Mouse (Mus musculus): ENCODE results near the gene Reck. TPM values are rescaled to one million over a fixed set of nuclear protein-coding genes. Genes with fewer than 3 reads are reported as not detected.

Gene Reck
- polyA plus RNA-seq, 1 experiment from 2014 or later, result 4.8 TPM

DNA sequence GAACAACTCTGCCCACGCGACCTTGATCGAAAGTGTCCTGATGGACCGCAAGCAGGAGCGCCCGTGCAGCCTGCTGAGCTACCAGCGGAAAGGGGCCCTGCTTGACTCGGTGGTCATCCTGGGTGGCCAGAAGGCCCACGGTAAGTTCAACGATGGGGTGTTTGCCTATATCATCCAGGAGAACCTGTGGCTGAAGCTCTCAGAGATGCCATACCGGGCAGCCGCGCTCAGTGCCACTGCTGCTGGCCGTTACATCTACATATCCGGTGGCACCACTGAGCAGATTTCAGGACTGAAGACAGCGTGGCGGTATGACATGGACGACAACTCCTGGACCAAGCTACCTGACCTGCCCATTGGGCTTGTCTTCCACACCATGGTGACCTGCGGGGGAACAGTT, 109.0 kb downstream of the Reck start:
- Histone ChIP-seq H3K4me1 (peaks cover 14% of the 10 kb centered on the region), H3K27ac (no peak overlapping the region), H3K9me3 (replicated peaks) (no peaks in the 10 kb centered on the region), H3K9ac (no peak overlapping the region), H3K4me3 (no peak overlapping the region), H3K4me2 (no peak overlapping the region), H3K27me3 (0 out of 2 replicates have a peak, but pooled peaks cover 9% of the 10 kb centered on the region), H3K36me3 (ENCODE audit: poor library complexity, severe bottlenecking) (no peaks in the 10 kb centered on the region)
- WGBS, result 94% methylated on average over 19 of the region's 19 CpGs
- ATAC-seq, result no peak

GRCm38 (mm10) chr4:43988976-43989375, 113.6 kb downstream of the Reck start:
- H3K27me3 ChIP-seq, result 0 out of 2 replicates have a peak, but pooled peaks cover 6% of the 10 kb centered on the region
- H3K4me3 ChIP-seq, result no peak overlapping the region
- H3K27ac ChIP-seq, result no peak overlapping the region
- no peaks in the 10 kb centered on the region for H3K9me3 ChIP-seq (replicated peaks)
- H3K36me3 ChIP-seq (ENCODE audit: poor library complexity, severe bottlenecking), result no peaks in the 10 kb centered on the region
- H3K4me2 ChIP-seq, result no peak overlapping the region
- H3K9ac ChIP-seq, result no peak overlapping the region
- ATAC-seq, result no peak
- WGBS, result 92% methylated on average over 3 of the region's 3 CpGs
- H3K4me1 ChIP-seq, result no peaks in the 10 kb centered on the region

GRCm38 (mm10) chr4:43993072-43993471, 117.7 kb downstream of the Reck start:
- Histone ChIP-seq H3K27ac (no peak overlapping the region), H3K4me2 (no peak overlapping the region), H3K4me3 (no peak overlapping the region), H3K4me1 (no peaks in the 10 kb centered on the region), H3K36me3 (ENCODE audit: poor library complexity, severe bottlenecking) (no peaks in the 10 kb centered on the region), H3K9ac (no peak overlapping the region), H3K9me3 (replicated peaks) (no peaks in the 10 kb centered on the region), H3K27me3 (no peaks in the 10 kb centered on the region)
- WGBS, result 90% methylated on average over 11 of the region's 11 CpGs
- no peak for ATAC-seq

DNA sequence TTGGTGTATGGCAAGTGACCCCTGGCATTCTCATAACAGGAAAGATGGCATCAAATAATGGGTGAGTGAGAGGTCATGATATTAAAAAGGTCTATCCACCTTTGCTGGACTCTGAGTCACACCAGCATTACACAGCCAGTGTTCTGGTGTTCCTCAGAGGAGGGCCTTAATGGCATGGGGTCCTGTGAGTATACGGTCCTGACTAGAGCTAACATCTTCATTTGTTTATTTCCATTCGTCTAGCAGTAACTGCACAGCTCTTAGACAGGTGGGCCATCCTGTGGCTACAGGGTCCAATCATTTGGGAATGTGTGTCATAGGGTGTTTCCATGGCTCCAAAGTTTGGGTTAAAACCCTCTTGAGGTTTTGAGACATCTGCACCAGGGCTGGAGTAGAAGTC, 119.0 kb downstream of the Reck start:
- H3K4me3 ChIP-seq, result no peak overlapping the region
- H3K27me3 ChIP-seq, result no peaks in the 10 kb centered on the region
- H3K27ac ChIP-seq, result no peak overlapping the region
- no peaks in the 10 kb centered on the region for H3K36me3 ChIP-seq (ENCODE audit: poor library complexity, severe bottlenecking)
- ATAC-seq, result no peak
- 82% methylated on average over 2 of the region's 2 CpGs for WGBS
- H3K4me1 ChIP-seq, result no peaks in the 10 kb centered on the region
- no peak overlapping the region for H3K9ac ChIP-seq
- H3K9me3 ChIP-seq (replicated peaks), result no peaks in the 10 kb centered on the region
- H3K4me2 ChIP-seq, result no peak overlapping the region

Other genes starting within 250 kb of the Reck start
- gene Npr2, start 243.6 kb upstream of the Reck start, polyA plus RNA-seq (2015; fragmentation: Nextera tagmentation; extraction: Ambion mirVana), result 9.1 and 10.7 TPM in 2 replicates
- gene Spag8, start 221.9 kb upstream of the Reck start, polyA plus RNA-seq (2015; fragmentation: Nextera tagmentation; extraction: Ambion mirVana), result 3.9 and 6.8 TPM in 2 replicates
- gene Hint2, start 219.1 kb upstream of the Reck start, polyA plus RNA-seq (2015; fragmentation: Nextera tagmentation; extraction: Ambion mirVana), result 75.6 and 79.2 TPM in 2 replicates
- 12.1 and 13.8 TPM in 2 replicates for gene Tmem8b, start 206.6 kb upstream of the Reck start, polyA plus RNA-seq (2015; fragmentation: Nextera tagmentation; extraction: Ambion mirVana)
- 2.1 and 2.9 TPM in 2 replicates for gene Fam221b, start 206.4 kb upstream of the Reck start, polyA plus RNA-seq (2015; fragmentation: Nextera tagmentation; extraction: Ambion mirVana)
- not detected in 2 replicates for gene Olfr70, start 174.7 kb upstream of the Reck start, polyA plus RNA-seq (2015; fragmentation: Nextera tagmentation; extraction: Ambion mirVana)
- gene Olfr71, start 165.3 kb upstream of the Reck start, polyA plus RNA-seq (2015; fragmentation: Nextera tagmentation; extraction: Ambion mirVana), result not detected in 2 replicates
- gene Hrct1, start 148.3 kb upstream of the Reck start, polyA plus RNA-seq (2015; fragmentation: Nextera tagmentation; extraction: Ambion mirVana), result 0.30 and 0.48 TPM in 2 replicates
- gene Spaar, start 145.5 kb upstream of the Reck start, polyA plus RNA-seq (2015; fragmentation: Nextera tagmentation; extraction: Ambion mirVana), result not detected in 2 replicates
- gene Olfr159, start 104.5 kb upstream of the Reck start, polyA plus RNA-seq (2015; fragmentation: Nextera tagmentation; extraction: Ambion mirVana), result not detected in 2 replicates
- not detected in 2 replicates for gene Olfr156, start 51.6 kb upstream of the Reck start, polyA plus RNA-seq (2015; fragmentation: Nextera tagmentation; extraction: Ambion mirVana)
- not detected in 2 replicates for gene Olfr157, start 35.3 kb upstream of the Reck start, polyA plus RNA-seq (2015; fragmentation: Nextera tagmentation; extraction: Ambion mirVana)
- gene Olfr155, start 24.0 kb upstream of the Reck start, polyA plus RNA-seq (2015; fragmentation: Nextera tagmentation; extraction: Ambion mirVana), result not detected in 2 replicates
- gene Glipr2, start 81.9 kb downstream of the Reck start, polyA plus RNA-seq (2015; fragmentation: Nextera tagmentation; extraction: Ambion mirVana), result 37.1 and 38.7 TPM in 2 replicates
- not detected in 2 replicates for gene Ccin, start 108.0 kb downstream of the Reck start, polyA plus RNA-seq (2015; fragmentation: Nextera tagmentation; extraction: Ambion mirVana)
- 249 and 262 TPM in 2 replicates for gene Clta, start 128.9 kb downstream of the Reck start, polyA plus RNA-seq (2015; fragmentation: Nextera tagmentation; extraction: Ambion mirVana)
- 18.0 and 19.3 TPM in 2 replicates for gene Gne, start 208.6 kb downstream of the Reck start, polyA plus RNA-seq (2015; fragmentation: Nextera tagmentation; extraction: Ambion mirVana)

Data from forebrain, embryonic 13.5 days (tissue).